Mouse (Mus musculus): ENCODE measurements around the gene Nabp2. TPM values are rescaled to one million over a fixed set of nuclear protein-coding genes. Genes with fewer than 3 reads are reported as not detected.

Nabp2 gene
- total RNA-seq, 2 experiments from 2014 or later: 88.8 to 91.6 TPM

GRCm38 (mm10) chr10:128370021-128370420 is 41.3 kb downstream of the Nabp2 start:
- no peak for DNase-seq (ENCODE audit: low spot score in 2 of 2)
- intact Hi-C loops (cut with DNase I): no loop called here

GRCm38 (mm10) chr10:128369599-128369998 is 41.7 kb downstream of the Nabp2 start:
- DNase-seq (ENCODE audit: low spot score in 2 of 2): no peak
- intact Hi-C loops (cut with DNase I): no loop called here

- DNase-seq (ENCODE audit: low spot score in 2 of 2): no peak
- intact Hi-C loops (cut with DNase I): no loop called here
These were observed 42.1 kb downstream of the Nabp2 start for GRCm38 (mm10) chr10:128369218-128369543.

- peak; percentile 94 to 96 for DNase-seq (ENCODE audit: low spot score in 2 of 2)
- intact Hi-C loops (cut with DNase I): no loop called here
These were observed 42.7 kb downstream of the Nabp2 start, which contains the start of gene Coq10a for GRCm38 (mm10) chr10:128368402-128369217. TSS of gene Coq10a (minus strand) at chr10:128368997.

GRCm38 (mm10) chr10:128367899-128368401 is 43.3 kb downstream of the Nabp2 start:
- intact Hi-C loops (cut with DNase I): no loop called here
- no peak for DNase-seq (ENCODE audit: low spot score in 2 of 2)

GRCm38 (mm10) chr10:128362568-128362967 is 48.7 kb downstream of the Nabp2 start:
- intact Hi-C loops (cut with DNase I): no loop called here
- peak in 1 of 2 experiments; percentile 23 for DNase-seq (ENCODE audit: low spot score in 2 of 2)

GRCm38 (mm10) chr10:128361836-128362235 is 49.5 kb downstream of the Nabp2 start:
- DNase-seq (ENCODE audit: low spot score in 2 of 2): no peak
- intact Hi-C loops (cut with DNase I): no loop called here

GRCm38 (mm10) chr10:128359226-128359625 is 52.1 kb downstream of the Nabp2 start:
- intact Hi-C loops (cut with DNase I): no loop called here
- no peak for DNase-seq (ENCODE audit: low spot score in 2 of 2)

- intact Hi-C loops (cut with DNase I): no loop called here
These were observed 52.5 kb downstream of the Nabp2 start for GRCm38 (mm10) chr10:128358796-128359195.

More at GRCm38 (mm10) chr10:128358796-128359195, 52.5 kb downstream of the Nabp2 start:
- DNase-seq (ENCODE audit: low spot score in 2 of 2): peak in 1 of 2 experiments; percentile 30

Small RNA genes lying within 50 kb of the gene (microRNA-seq; reads per million reads assigned to microRNA genes)
- gene Gm25361 (not detected), gene Gm26308 (not detected), gene Mir6914 (1.0 reads per million), gene Mir6915 (5.8 reads per million, percentile 20 among the genes with 10 or more reads in this experiment), gene Mir8105 (2.0 reads per million)

Other genes with a start within 250 kb of the Nabp2 start
- gene Rbms2, start 231.2 kb downstream of the Nabp2 start, total RNA-seq (2021): 10 to 100 TPM; 12.1 to 15.6 TPM
- 10 to 100 TPM; 31.3 to 33.2 TPM for gene Gls2, start 217.0 kb downstream of the Nabp2 start, total RNA-seq (2021)
- 10 to 100 TPM in 1 of 2 experiments, 1 to 10 TPM in 1; 9.2 to 10.2 TPM for gene Spryd4, start 199.7 kb downstream of the Nabp2 start, total RNA-seq (2021)
- not detected for gene Mip, start 185.7 kb downstream of the Nabp2 start, total RNA-seq (2021)
- gene Timeless, start 179.4 kb downstream of the Nabp2 start, total RNA-seq (2021): 1 to 10 TPM; 5.6 to 5.9 TPM
- gene Apon, start 157.4 kb downstream of the Nabp2 start, total RNA-seq (2021): not detected
- not detected for gene Apof, start 142.8 kb downstream of the Nabp2 start, total RNA-seq (2021)
- gene Stat2, start 140.9 kb downstream of the Nabp2 start, total RNA-seq (2021): 10 to 100 TPM; 24.0 to 35.6 TPM
- gene Il23a, start 112.7 kb downstream of the Nabp2 start, total RNA-seq (2021): under 1 TPM; 0.27 to 0.29 TPM
- gene Pan2, start 108.2 kb downstream of the Nabp2 start, total RNA-seq (2021): 10 to 100 TPM; 11.3 to 17.2 TPM
- gene Cnpy2, start 89.0 kb downstream of the Nabp2 start, total RNA-seq (2021): 10 to 100 TPM; 62.9 to 74.4 TPM
- gene Cs, start 73.8 kb downstream of the Nabp2 start, total RNA-seq (2021): 100 to 1,000 TPM; 214 to 231 TPM
- 10 to 100 TPM; 62.0 to 63.2 TPM for gene Coq10a, start 42.5 kb downstream of the Nabp2 start, total RNA-seq (2021)
- gene Ankrd52, start 34.4 kb downstream of the Nabp2 start, total RNA-seq (2021): 10 to 100 TPM; 49.3 to 61.7 TPM
- not detected for gene Slc39a5, start 10.3 kb downstream of the Nabp2 start, total RNA-seq (2021)
- 10 to 100 TPM; 75.8 to 78.1 TPM for gene Rnf41, start 165 bp upstream of the Nabp2 start, total RNA-seq (2021)
- 100 to 1,000 TPM; 238 to 245 TPM for gene Smarcc2, start 47.8 kb upstream of the Nabp2 start, total RNA-seq (2021)
- gene Myl6, start 82.7 kb upstream of the Nabp2 start, total RNA-seq (2021): 100 to 1,000 TPM; 547 to 629 TPM
- gene Myl6b, start 87.2 kb upstream of the Nabp2 start, total RNA-seq (2021): 10 to 100 TPM; 26.3 to 27.0 TPM
- 1 to 10 TPM; 8.5 to 9.0 TPM for gene Esyt1, start 114.4 kb upstream of the Nabp2 start, total RNA-seq (2021)
- 10 to 100 TPM; 14.2 to 15.0 TPM for gene Zc3h10, start 136.3 kb upstream of the Nabp2 start, total RNA-seq (2021)
- gene Rpl41, start 137.8 kb upstream of the Nabp2 start, total RNA-seq (2021): 1,000 to 10,000 TPM; 1,491 to 1,683 TPM
- 10 to 100 TPM; 58.2 to 59.3 TPM for gene Pa2g4, start 154.5 kb upstream of the Nabp2 start, total RNA-seq (2021)
- gene Erbb3, start 178.2 kb upstream of the Nabp2 start, total RNA-seq (2021): 1 to 10 TPM; 6.5 to 9.4 TPM
- gene Rps26, start 215.3 kb upstream of the Nabp2 start, total RNA-seq (2021): 100 to 1,000 TPM; 245 to 252 TPM
- 10 to 100 TPM; 10.2 to 19.0 TPM for gene Ikzf4, start 234.5 kb upstream of the Nabp2 start, total RNA-seq (2021)